Mouse (Mus musculus): ENCODE data around the gene Dcst1. TPM values are rescaled to one million over a fixed set of nuclear protein-coding genes. Genes with fewer than 3 reads are reported as not detected.

Dcst1 gene
- polyA plus RNA-seq, 1 experiment from 2014 or later: 0.37 TPM

DNA sequence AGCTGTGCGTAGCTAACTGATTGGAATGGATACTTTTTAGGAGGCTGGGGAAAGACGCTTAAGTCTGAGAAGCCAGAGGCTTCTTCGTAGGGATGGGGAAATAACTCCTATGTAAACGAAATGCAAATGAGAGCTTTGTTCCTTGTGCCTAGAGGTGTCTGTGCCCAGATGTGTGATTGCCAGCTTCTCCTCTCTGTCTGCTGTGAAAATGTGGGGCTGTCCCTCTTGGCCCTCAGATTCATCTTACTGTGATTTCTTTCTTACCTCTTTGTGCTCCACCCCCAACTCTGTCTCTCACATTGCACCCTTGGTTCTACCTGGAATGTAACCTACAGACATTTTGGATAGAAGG is 31.6 kb upstream of the Dcst1 start:
- Histone ChIP-seq H3K27me3 (ENCODE audit: control insufficient read depth, insufficient read depth, low read length) (peaks cover 6% of the 10 kb centered on the region; the same call in 1 of the 2 replicates), H3K27ac (replicated peaks; ENCODE audit: low read depth, low read length) (no peak overlapping the region), H3K36me3 (ENCODE audit: control insufficient read depth, insufficient read depth, low read length) (no peaks in the 10 kb centered on the region), H3K4me1 (ENCODE audit: control insufficient read depth, insufficient read depth, low read length) (peaks cover 28% of the 10 kb centered on the region), H3K4me2 (ENCODE audit: low read depth, severe bottlenecking) (peak overlapping the region; percentile 99), H3K4me3 (ENCODE audit: low read depth, low read length) (peak overlapping the region; percentile 55), H3K9ac (ENCODE audit: low read length) (peak overlapping the region; percentile 65), H3K9me3 (ENCODE audit: control insufficient read depth, low read length) (no peaks in the 10 kb centered on the region)
- ATAC-seq (ENCODE audit: insufficient number of reproducible peaks, low FRiP score, low TSS enrichment, low read depth) (no peak), DNase-seq (ENCODE audit: low spot score) (peak; percentile 32)
- 0% methylated on average over 4 of the region's 4 CpGs for WGBS

DNA sequence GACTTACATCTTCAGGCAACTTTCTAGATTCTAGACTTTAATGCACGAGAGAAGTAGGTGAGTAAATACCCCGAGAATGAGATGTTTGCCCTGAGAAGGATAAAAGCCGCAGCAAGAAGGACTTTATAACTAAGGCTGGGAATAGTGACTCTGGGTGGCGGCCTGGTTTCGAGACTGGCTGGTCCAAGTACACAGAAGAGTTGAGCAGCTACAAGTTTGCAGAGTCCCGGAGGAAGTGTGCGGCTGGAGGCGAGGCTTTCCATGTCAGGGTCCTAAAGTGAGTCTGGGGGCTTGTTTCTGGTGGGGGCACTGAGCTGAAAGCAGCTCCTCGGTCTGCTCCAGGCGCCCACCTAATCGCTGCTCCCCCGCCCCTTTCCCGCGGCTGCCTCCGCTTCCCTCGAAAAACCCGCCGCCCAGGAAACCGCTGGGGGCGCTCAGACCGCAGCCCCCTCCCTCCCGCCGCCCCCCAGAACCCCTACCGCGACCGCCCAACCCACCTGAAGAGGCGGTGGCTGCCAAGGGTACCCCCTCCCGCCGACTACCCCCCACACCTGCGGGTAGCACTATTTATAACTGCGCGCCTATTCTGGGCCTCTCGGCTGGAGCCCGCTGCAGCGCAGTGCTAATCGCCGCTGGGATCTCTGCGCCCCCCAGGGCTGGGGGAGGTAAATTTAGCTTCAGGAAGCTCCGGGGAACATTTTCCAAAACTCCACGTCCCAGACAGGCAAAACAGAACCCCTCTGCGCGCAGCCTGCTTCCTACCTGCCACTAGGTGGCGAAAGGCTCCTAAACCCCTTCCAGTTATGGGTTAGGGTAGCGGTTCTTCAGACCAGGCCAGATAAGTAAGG is 31.0 kb upstream of the Dcst1 start:
- Histone ChIP-seq H3K36me3 (ENCODE audit: control insufficient read depth, insufficient read depth, low read length) (no peaks in the 10 kb centered on the region), H3K27me3 (ENCODE audit: control insufficient read depth, insufficient read depth, low read length) (peaks cover 6% of the 10 kb centered on the region; the same call in 1 of the 2 replicates), H3K27ac (replicated peaks; ENCODE audit: low read depth, low read length) (no peak overlapping the region), H3K9ac (ENCODE audit: low read length) (peak overlapping the region; percentile 65), H3K4me1 (ENCODE audit: control insufficient read depth, insufficient read depth, low read length) (peaks cover 34% of the 10 kb centered on the region), H3K9me3 (ENCODE audit: control insufficient read depth, low read length) (no peaks in the 10 kb centered on the region), H3K4me3 (ENCODE audit: low read depth, low read length) (peak overlapping the region; percentile 55), H3K4me2 (ENCODE audit: low read depth, severe bottlenecking) (peak overlapping the region; percentile 99)
- WGBS: under 1% methylated on average over 43 of the region's 44 CpGs
- peak; percentile 86 for DNase-seq (ENCODE audit: low spot score)
- no peak for ATAC-seq (ENCODE audit: insufficient number of reproducible peaks, low FRiP score, low TSS enrichment, low read depth)

DNA sequence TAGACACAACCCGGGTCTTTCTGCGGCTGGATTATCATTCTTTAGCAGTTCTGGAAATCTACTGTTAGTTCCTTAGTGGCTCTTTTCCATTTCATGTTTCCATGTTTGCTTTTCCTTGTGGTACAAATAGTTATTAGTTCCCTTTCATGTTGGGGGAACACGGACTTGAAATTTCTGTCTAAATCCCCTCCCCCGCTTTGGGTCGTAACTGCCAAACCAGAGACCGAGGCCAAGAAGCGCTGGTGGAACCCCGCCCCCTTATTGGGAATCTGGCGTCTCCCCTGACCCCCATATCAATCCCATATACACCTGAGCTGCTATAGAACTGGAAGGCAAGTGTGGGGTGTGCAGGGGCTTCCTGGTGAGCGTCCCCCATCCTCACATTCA is 30.4 kb upstream of the Dcst1 start:
- peaks cover 35% of the 10 kb centered on the region for H3K4me1 ChIP-seq (ENCODE audit: control insufficient read depth, insufficient read depth, low read length)
- H3K36me3 ChIP-seq (ENCODE audit: control insufficient read depth, insufficient read depth, low read length): no peaks in the 10 kb centered on the region
- H3K27ac ChIP-seq (replicated peaks; ENCODE audit: low read depth, low read length): no peak overlapping the region
- under 1% methylated on average over 10 of the region's 10 CpGs for whole genome bisulfite sequencing
- DNase-seq (ENCODE audit: low spot score): peak; percentile 33
- peak overlapping the region; percentile 55 for H3K4me3 ChIP-seq (ENCODE audit: low read depth, low read length)
- peak overlapping the region; percentile 99 for H3K4me2 ChIP-seq (ENCODE audit: low read depth, severe bottlenecking)
- no peaks in the 10 kb centered on the region for H3K9me3 ChIP-seq (ENCODE audit: control insufficient read depth, low read length)
- no peak overlapping the region for H3K9ac ChIP-seq (ENCODE audit: low read length)
- no peak for ATAC-seq (ENCODE audit: insufficient number of reproducible peaks, low FRiP score, low TSS enrichment, low read depth)
- peaks cover 6% of the 10 kb centered on the region; the same call in 1 of the 2 replicates for H3K27me3 ChIP-seq (ENCODE audit: control insufficient read depth, insufficient read depth, low read length)

DNA sequence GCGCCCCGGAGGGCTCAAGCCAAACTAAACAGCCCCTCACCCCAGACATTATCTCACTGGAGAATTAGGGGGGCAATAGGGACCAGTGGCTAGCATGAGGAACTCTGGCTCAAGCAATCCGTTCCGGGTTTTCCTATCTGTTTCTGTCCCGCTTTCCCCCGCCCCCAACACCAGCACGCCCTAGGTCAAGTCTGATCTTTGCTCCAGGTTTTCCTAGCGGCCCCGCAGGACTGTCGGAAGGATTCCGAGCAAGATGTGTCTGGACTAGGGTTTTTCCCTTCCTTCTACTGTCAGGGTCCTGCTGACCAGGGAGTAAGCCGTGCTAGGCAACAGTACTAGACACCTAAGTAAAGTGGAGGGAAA is 29.8 kb upstream of the Dcst1 start:
- peaks cover 6% of the 10 kb centered on the region; the same call in 1 of the 2 replicates for H3K27me3 ChIP-seq (ENCODE audit: control insufficient read depth, insufficient read depth, low read length)
- H3K9me3 ChIP-seq (ENCODE audit: control insufficient read depth, low read length): no peaks in the 10 kb centered on the region
- WGBS: under 1% methylated on average over 10 of the region's 12 CpGs
- H3K9ac ChIP-seq (ENCODE audit: low read length): no peak overlapping the region
- H3K27ac ChIP-seq (replicated peaks; ENCODE audit: low read depth, low read length): no peak overlapping the region
- peak overlapping the region; percentile 50 for H3K4me3 ChIP-seq (ENCODE audit: low read depth, low read length)
- H3K36me3 ChIP-seq (ENCODE audit: control insufficient read depth, insufficient read depth, low read length): no peaks in the 10 kb centered on the region
- DNase-seq (ENCODE audit: low spot score): peak; percentile 85
- no peak for ATAC-seq (ENCODE audit: insufficient number of reproducible peaks, low FRiP score, low TSS enrichment, low read depth)
- peak overlapping the region; percentile 99 for H3K4me2 ChIP-seq (ENCODE audit: low read depth, severe bottlenecking)
- H3K4me1 ChIP-seq (ENCODE audit: control insufficient read depth, insufficient read depth, low read length): peaks cover 37% of the 10 kb centered on the region

DNA sequence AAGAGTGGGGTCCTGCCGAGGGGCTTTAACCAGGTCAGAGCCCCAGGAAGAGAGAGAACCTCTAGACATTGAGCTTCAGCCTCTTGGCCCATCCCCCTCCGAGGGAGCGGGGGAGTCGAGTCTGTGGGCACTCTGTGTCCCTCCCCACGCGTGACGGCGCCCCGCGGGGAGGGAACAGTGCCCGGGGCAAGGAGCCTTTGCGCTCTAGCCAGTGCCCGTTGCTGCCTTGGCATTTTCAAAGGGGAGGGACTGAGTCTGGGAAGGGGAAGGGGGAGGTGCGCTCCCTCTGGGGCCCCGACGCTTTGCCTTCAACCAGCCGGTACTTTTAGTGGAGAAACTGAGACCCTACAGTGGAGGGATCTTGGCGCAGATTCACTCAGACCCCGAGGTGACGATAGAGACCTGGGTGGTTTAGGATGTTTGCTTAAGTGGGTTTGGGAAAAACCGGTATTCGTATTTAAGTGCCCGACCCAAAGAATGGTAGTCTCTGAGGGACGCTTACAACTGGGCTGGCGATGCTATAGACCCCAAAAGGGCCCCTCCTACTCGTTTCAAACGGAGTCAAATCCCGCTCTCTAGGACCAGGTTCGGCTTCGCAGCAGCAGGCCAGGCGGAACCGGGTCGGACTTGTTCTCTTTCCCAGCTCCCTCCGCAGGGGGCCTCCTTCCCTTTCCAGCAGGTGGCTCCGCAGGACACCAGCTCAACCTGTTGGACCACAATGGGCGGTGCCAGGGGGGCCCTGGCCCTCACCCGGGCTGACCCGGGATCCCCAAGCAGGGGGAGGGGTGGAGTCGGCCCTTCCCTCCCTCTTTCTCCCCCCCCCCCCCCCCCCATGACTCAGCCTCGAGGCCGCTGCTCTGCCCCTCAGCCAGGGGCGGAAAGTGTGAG is 29.2 kb upstream of the Dcst1 start, which contains the start of gene Zbtb7b:
Gene Zbtb7b, minus strand, starts transcription at position 771 of the 888 bp plus-strand sequence.
- H3K9ac ChIP-seq (ENCODE audit: low read length): peak within 1 kb of the TSS; percentile 50
- H3K27me3 ChIP-seq (ENCODE audit: control insufficient read depth, insufficient read depth, low read length): peaks cover 6% of the 10 kb centered on the region; the same call in 1 of the 2 replicates
- H3K36me3 ChIP-seq (ENCODE audit: control insufficient read depth, insufficient read depth, low read length): no peaks in the 10 kb centered on the region
- peaks cover 37% of the 10 kb centered on the region for H3K4me1 ChIP-seq (ENCODE audit: control insufficient read depth, insufficient read depth, low read length)
- peak within 1 kb of the TSS; percentile 42 for H3K27ac ChIP-seq (replicated peaks; ENCODE audit: low read depth, low read length)
- no peaks in the 10 kb centered on the region for H3K9me3 ChIP-seq (ENCODE audit: control insufficient read depth, low read length)
- ATAC-seq (ENCODE audit: insufficient number of reproducible peaks, low FRiP score, low TSS enrichment, low read depth) (peak; percentile 42), DNase-seq (ENCODE audit: low spot score) (peak; percentile 74)
- H3K4me2 ChIP-seq (ENCODE audit: low read depth, severe bottlenecking): peak within 1 kb of the TSS; percentile 99
- 1% methylated on average over 38 of the region's 42 CpGs for WGBS
- H3K4me3 ChIP-seq (ENCODE audit: low read depth, low read length): peak within 1 kb of the TSS; percentile 55

DNA sequence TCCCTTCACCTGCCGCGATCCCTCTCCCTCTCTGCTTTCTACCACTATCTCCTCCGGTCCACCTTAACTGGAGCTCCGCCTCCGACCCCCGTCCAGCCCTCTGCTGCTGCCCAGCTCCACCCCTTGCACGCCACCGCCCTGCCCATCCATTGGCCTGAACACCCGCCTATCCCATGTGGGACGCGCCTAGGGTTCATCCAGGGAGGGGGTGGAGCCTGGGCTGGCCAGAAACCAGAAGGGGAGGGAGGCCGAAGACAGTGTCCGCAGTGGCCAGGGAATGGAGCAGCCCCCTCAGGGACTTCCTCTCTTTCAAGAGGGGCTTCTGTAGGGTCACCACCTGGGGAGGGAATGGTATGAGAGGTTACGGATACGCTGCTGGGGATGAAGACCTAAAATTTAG is 28.6 kb upstream of the Dcst1 start:
- peak overlapping the region; percentile 50 for H3K9ac ChIP-seq (ENCODE audit: low read length)
- no peaks in the 10 kb centered on the region for H3K9me3 ChIP-seq (ENCODE audit: control insufficient read depth, low read length)
- DNase-seq (ENCODE audit: low spot score) (peak; percentile 96), ATAC-seq (ENCODE audit: insufficient number of reproducible peaks, low FRiP score, low TSS enrichment, low read depth) (peak; percentile 91)
- peaks cover 37% of the 10 kb centered on the region for H3K4me1 ChIP-seq (ENCODE audit: control insufficient read depth, insufficient read depth, low read length)
- peak overlapping the region; percentile 42 for H3K27ac ChIP-seq (replicated peaks; ENCODE audit: low read depth, low read length)
- peaks cover 6% of the 10 kb centered on the region; the same call in 1 of the 2 replicates for H3K27me3 ChIP-seq (ENCODE audit: control insufficient read depth, insufficient read depth, low read length)
- WGBS: under 1% methylated on average over 15 of the region's 15 CpGs
- H3K4me3 ChIP-seq (ENCODE audit: low read depth, low read length): peak overlapping the region; percentile 50
- no peaks in the 10 kb centered on the region for H3K36me3 ChIP-seq (ENCODE audit: control insufficient read depth, insufficient read depth, low read length)
- H3K4me2 ChIP-seq (ENCODE audit: low read depth, severe bottlenecking): peak overlapping the region; percentile 99

DNA sequence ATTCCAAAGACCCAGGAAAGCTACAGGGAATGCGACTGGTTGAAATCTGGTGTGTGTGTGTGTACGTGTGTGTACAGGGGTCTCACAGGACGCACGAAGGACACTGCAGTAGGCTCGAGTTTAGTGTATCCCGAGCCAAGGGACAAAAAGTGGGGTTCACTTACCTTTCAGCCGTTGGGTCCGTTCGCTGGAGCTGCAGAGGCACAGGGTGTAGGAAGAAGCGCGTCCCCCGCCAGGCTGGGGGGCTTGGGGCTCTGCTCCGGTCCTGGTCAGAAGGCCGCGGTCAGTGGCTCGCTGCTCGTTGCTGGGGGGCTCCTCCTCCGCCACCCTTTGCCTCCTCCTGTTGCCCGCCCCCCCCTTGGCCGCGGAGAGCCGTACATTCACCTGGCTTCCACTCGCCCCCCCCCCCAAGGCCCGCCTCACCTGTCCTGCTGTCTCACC is 27.8 kb upstream of the Dcst1 start:
- Histone ChIP-seq H3K4me3 (ENCODE audit: low read depth, low read length) (peak overlapping the region; percentile 50), H3K9ac (ENCODE audit: low read length) (no peak overlapping the region), H3K4me1 (ENCODE audit: control insufficient read depth, insufficient read depth, low read length) (peaks cover 37% of the 10 kb centered on the region), H3K4me2 (ENCODE audit: low read depth, severe bottlenecking) (peak overlapping the region; percentile 99), H3K27ac (replicated peaks; ENCODE audit: low read depth, low read length) (no peak overlapping the region), H3K27me3 (ENCODE audit: control insufficient read depth, insufficient read depth, low read length) (peaks cover 6% of the 10 kb centered on the region; the same call in 1 of the 2 replicates), H3K9me3 (ENCODE audit: control insufficient read depth, low read length) (no peaks in the 10 kb centered on the region), H3K36me3 (ENCODE audit: control insufficient read depth, insufficient read depth, low read length) (no peaks in the 10 kb centered on the region)
- ATAC-seq (ENCODE audit: insufficient number of reproducible peaks, low FRiP score, low TSS enrichment, low read depth): no peak
- WGBS: under 1% methylated on average over 16 of the region's 24 CpGs
- peak; percentile 48 for DNase-seq (ENCODE audit: low spot score)

All from limb, embryonic 11.5 days (tissue).